Mouse (Mus musculus): ENCODE data around the gene Gm21834.
A peak's percentile ranks its signal among the peaks of the same experiment; 100 is the strongest.

DNA sequence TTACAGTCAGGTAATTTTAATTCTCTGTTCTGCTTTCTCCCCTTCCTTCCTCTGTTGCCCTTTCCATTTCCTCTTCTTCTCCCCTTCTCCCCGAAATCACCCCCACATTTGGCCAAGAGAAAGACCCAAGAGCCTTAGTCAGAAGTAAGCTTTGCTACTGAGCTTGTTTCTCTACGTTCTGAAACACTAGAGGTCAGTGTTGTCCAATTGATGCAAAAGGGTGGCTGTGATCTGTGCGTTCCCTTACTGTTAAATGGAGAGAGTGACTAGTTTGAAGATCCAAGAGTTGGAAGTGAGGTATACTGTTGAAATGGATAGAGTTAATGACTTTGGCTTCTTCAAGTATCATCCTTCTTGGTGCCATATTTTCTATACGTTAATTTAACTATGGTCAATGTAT is 28.9 kb upstream of the Gm21834 start:
- 0 out of 2 replicates have a peak, but pooled peaks have one; percentile 6 for TF ChIP-seq CTCF (IDR thresholded peaks at IDR 0.05)
- no peak for TF ChIP-seq POLR2A (IDR thresholded peaks at IDR 0.05; ENCODE audit: insufficient read depth, low read depth, low read length)
- TF ChIP-seq EP300 (IDR thresholded peaks at IDR 0.05; ENCODE audit: insufficient read depth, low read depth, low read length) = no peak

Data from heart, adult 2 months (tissue).